Mouse (Mus musculus): ENCODE results near the gene Bpifb2. TPM values are rescaled to one million over a fixed set of nuclear protein-coding genes. Genes with fewer than 3 reads are reported as not detected.

The Bpifb2 gene
- total RNA-seq, 2 experiments from 2014 or later: not detected

DNA sequence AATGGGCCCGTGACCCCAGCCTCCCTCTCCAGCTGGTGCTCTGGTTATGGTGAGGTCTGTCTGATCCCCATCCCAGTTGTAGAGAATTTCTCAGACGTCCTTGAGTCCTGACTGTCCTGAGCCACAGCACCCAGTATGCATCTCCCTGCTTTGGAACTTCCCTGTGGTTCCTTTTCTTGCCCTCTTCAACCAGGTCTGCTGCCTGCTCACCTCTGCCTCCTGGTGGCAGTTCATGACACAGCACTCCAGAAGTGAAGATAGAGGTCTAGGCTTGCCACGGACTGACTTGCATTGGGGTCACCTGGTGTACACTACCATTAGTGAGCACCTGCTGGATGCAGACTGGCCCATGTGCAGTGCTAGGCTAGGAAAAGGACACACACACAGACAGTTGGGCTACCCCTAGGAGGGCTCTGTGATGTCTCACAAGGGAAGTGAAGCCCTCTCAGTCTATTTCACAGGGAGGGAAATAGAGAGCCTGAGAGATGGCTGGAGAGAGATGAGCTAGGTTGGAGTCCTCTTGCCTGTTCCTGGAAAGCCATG, 55.1 kb downstream of the Bpifb2 start:
- DNase-seq (ENCODE audit: low spot score in 2 of 2): peak in 1 of 2 experiments; percentile 56

DNA sequence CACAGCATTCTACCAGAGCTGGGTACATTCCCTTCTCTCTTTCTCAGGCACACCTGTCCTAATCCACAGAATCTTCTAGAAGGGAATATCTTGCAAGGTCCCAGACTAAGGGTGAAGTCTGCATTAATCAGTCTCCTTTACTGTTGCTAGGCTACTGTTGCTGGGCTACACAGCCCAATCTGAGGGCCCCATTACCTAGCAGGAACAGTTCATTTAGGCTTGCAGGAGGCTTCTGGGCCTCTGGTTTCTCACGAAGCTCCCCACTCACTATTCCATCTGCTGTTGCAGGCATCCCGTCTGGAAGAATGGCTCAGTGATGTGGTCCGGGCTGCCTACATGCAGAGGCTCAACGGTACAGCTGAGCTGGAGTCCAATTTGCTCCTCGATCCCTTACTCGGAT, 56.3 kb downstream of the Bpifb2 start:
- DNase-seq (ENCODE audit: low spot score in 2 of 2): no peak

DNA sequence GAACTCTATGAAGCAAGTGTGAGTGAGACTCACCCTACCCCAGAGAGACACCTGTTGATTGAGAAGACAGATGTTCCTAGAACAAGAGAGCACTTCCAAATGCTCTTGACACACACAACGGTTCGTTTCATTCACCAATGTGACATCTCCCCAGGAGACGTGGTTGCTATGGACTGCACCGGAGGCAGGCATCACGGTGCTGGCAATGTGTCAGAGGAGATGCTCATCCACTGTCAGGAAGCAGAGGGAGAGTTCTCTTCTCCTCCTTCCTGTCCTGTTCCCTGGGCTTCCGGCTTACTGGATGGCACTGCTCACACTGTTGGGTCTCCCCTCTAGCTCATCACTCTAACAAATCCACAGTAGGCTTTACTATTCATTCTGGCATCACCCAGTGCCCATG, 58.5 kb downstream of the Bpifb2 start:
- no peak for DNase-seq (ENCODE audit: low spot score in 2 of 2)

DNA sequence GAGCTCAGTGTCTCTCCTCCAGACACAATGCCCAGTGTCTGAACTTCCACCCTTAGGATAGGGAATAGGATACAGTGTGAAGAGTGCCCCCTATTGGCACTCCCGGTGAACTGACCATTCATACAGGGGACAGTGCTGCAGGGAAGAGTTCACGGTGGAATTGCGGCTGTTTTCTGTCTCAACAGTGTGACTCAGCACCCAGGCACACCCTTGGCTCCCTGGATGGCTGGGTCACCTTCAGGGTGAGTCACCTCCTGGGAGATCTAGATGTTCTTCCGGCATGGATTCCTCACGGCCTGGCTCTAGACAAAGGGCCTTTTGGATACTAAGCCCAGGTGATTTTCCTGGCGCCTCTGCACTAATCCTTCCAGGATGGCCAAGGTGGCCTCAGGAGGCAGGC, 60.5 kb downstream of the Bpifb2 start:
- no peak for DNase-seq (ENCODE audit: low spot score in 2 of 2)

DNA sequence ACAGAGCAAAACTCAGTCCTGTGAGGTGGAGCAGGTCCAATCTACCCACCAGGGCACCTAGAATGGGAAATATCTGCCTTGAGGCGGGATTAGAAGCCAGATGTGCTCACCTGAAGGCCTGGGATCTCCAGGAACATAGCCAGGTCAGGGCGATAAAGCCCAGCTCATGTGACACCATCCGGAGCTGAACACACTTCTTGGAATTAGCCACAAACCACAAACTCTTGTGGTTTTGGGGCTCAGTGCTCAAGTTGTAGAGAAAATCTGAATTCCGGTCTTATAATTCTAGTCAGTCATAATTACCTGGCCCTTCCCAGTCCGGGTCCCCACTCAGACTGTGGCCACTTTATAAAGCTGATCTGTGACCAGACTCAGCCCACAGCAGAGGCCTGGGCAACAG, 63.0 kb downstream of the Bpifb2 start, which contains the start of gene Bpifb4:
Gene Bpifb4 (plus strand): TSS at position 370 of the 400 bp plus-strand sequence.
- DNase-seq (ENCODE audit: low spot score in 2 of 2): no peak

DNA sequence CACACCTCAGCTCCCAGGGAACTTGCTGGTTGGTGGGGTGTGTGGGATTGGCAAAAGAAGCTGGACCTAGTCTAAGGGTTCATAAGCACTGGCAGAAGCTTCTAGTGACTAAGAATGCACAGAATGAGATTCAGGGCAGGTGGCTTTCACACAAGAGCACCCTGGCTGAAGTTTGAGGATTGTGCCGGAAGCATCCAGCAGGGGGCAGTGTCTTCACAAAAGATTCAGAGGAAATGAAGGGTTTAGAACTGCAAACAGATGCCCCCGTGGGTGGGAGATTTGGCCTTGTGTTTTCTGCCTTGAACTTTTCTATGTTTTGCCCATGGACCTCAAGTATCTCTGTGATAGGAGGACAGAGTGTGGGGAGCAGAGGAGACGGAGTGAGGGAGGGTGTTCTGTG, 68.7 kb downstream of the Bpifb2 start:
- DNase-seq (ENCODE audit: low spot score in 2 of 2): peak in 1 of 2 experiments; percentile 23

DNA sequence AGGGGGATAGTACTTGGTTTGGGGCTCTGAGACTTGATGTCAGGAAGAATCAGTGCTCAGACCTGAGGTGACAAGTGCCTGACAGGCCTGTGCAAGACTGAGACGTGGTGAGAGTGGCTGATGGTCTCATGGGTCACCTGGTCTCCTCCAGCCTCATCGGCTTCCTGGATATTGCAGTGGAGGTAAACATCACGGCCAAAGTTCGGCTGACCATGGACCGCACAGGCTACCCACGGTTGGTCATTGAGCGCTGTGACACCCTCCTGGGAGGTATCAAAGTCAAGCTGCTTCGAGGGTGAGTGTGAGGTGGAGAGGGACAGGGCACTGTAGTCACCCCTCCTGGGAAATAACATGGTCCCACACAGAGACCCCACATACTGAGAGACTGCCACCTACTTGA, 69.7 kb downstream of the Bpifb2 start:
- DNase-seq (ENCODE audit: low spot score in 2 of 2): no peak

Other genes with a start within 250 kb of the Bpifb2 start
- 10 to 100 TPM; 27.2 to 27.7 TPM for gene Commd7, start 242.3 kb upstream of the Bpifb2 start, total RNA-seq (2021)
- 1 to 10 TPM; 3.5 to 3.8 TPM for gene Dnmt3b, start 225.6 kb upstream of the Bpifb2 start, total RNA-seq (2021)
- gene Dnmt3c, start 178.4 kb upstream of the Bpifb2 start, total RNA-seq (2021): under 1 TPM in 1 of 2 experiments, not detected in 1; 0.83 TPM
- gene Mapre1, start 133.8 kb upstream of the Bpifb2 start, total RNA-seq (2021): 100 to 1,000 TPM; 110 to 127 TPM
- under 1 TPM; 0.26 to 0.34 TPM for gene Efcab8, start 95.1 kb upstream of the Bpifb2 start, total RNA-seq (2021)
- not detected for gene Sun5, start 4.0 kb upstream of the Bpifb2 start, total RNA-seq (2021)
- not detected for gene Bpifb6, start 25.3 kb downstream of the Bpifb2 start, total RNA-seq (2021)
- not detected for gene Bpifb3, start 43.2 kb downstream of the Bpifb2 start, total RNA-seq (2021)
- gene Bpifb4, start 63.2 kb downstream of the Bpifb2 start, total RNA-seq (2021): not detected
- gene Bpifa6, start 99.9 kb downstream of the Bpifb2 start, total RNA-seq (2021): not detected
- gene Bpifa2, start 133.2 kb downstream of the Bpifb2 start, total RNA-seq (2021): not detected

Measured in gastrocnemius, postnatal 4 days (tissue).